Mouse (Mus musculus) lung, embryonic 15.5 days (tissue): ENCODE results near the gene Mrgpra2b. TPM values are rescaled to one million over a fixed set of nuclear protein-coding genes. Genes with fewer than 3 reads are reported as not detected.
"Not testable (repeated sequence)": the region's sequence is repeated elsewhere in the genome, so short reads cannot be mapped to it uniquely, and the experiment has no call there.

ENCODE experiments used
- ATAC-seq: fragments of 200-750 bp; cut with Nextera tagmentation; 2 replicates; pipeline ENCODE4 v1.8.0; 2017; ENCODE audit warnings: moderate number of reproducible peaks, borderline replicate concordance; ENCODE audit not compliant: low FRiP score, low TSS enrichment; ENCODE audit errors: extremely low read depth
- H3K27ac ChIP-seq: fragments of 300-500 bp; sonication (generic); 2 replicates; pipeline ENCODE4 v1.5.1; 2015; ENCODE audit warnings: moderate library complexity, mild to moderate bottlenecking, inconsistent platforms
- H3K27me3 ChIP-seq: fragments of 300-500 bp; sonication (generic); 2 replicates; pipeline ENCODE4 v1.6.1; 2015; ENCODE audit warnings: inconsistent platforms
- H3K36me3 ChIP-seq: fragments of 300-500 bp; sonication (generic); 2 replicates; pipeline ENCODE4 v1.6.1; 2015; ENCODE audit warnings: inconsistent platforms
- H3K4me1 ChIP-seq: fragments of 300-500 bp; sonication (generic); 2 replicates; pipeline ENCODE4 v1.6.1; 2015; ENCODE audit warnings: inconsistent platforms
- H3K4me2 ChIP-seq: fragments of 300-500 bp; sonication (generic); 2 replicates; pipeline ENCODE4 v1.6.1; 2015; ENCODE audit warnings: inconsistent platforms, mild to moderate bottlenecking, moderate library complexity
- H3K4me3 ChIP-seq: fragments of 300-500 bp; sonication (generic); 2 replicates; pipeline ENCODE4 v1.5.1; 2015; ENCODE audit warnings: mild to moderate bottlenecking, inconsistent platforms
- H3K9ac ChIP-seq: fragments of 300-500 bp; sonication (generic); 2 replicates; pipeline ENCODE4 v1.6.1; 2015; ENCODE audit warnings: inconsistent platforms
- H3K9me3 ChIP-seq: fragments of 300-500 bp; sonication (generic); 2 replicates; pipeline ENCODE4 v1.6.1; 2016; ENCODE audit warnings: inconsistent platforms
- polyA plus RNA-seq: library from polyadenylated mRNA; unstranded; fragments of >200 nt; fragmentation: Nextera tagmentation; extraction: Ambion mirVana; gene quantifications from 2 replicates; pipeline ENCODE4 v1.2.1, GENCODE M21; 2015

Mrgpra2b gene
- polyA plus RNA-seq, 1 experiment from 2014 or later: not detected

GRCm38 (mm10) chr7:47427815-47428508 lies 100.7 kb downstream of the Mrgpra2b start:
- not testable (repeated sequence) for H3K4me2 ChIP-seq, H3K36me3 ChIP-seq, H3K27me3 ChIP-seq, H3K4me3 ChIP-seq, H3K4me1 ChIP-seq, H3K9ac ChIP-seq, H3K9me3 ChIP-seq, ATAC-seq, H3K27ac ChIP-seq

Other genes with a start within 250 kb of the Mrgpra2b start
- gene Mrgpra1, start 174.6 kb downstream of the Mrgpra2b start, polyA plus RNA-seq: not detected in 2 replicates
- not detected in 2 replicates for gene Mrgpra2a, start 76.7 kb downstream of the Mrgpra2b start, polyA plus RNA-seq
- not detected in 2 replicates for gene Mrgpra3, start 72.5 kb upstream of the Mrgpra2b start, polyA plus RNA-seq